Mouse (Mus musculus) liver, embryonic 14.5 days (tissue): ENCODE data around the gene Zfp771. TPM values are rescaled to one million over a fixed set of nuclear protein-coding genes. Genes with fewer than 3 reads are reported as not detected.

Experiments used
- ATAC-seq: fragments of 200-750 bp; cut with Nextera tagmentation; 2 replicates; pipeline ENCODE4 v1.8.0; 2017; ENCODE audit warnings: moderate number of reproducible peaks, mild to moderate bottlenecking, moderate library complexity; ENCODE audit not compliant: insufficient read depth
- DNase-seq, 3 experiments: peaks; one replicate each; pipeline ENCODE4 v3.0.0-alpha.2; 2012 to 2013; ENCODE audit warnings: low read depth in 3 of 3, low spot score in 3 of 3
- H3K27ac ChIP-seq: fragments of 300-500 bp; sonication (generic); 2 replicates; pipeline ENCODE4 v1.5.1; 2014; ENCODE audit warnings: moderate library complexity, mild to moderate bottlenecking, control low read depth, inconsistent platforms
- H3K27me3 ChIP-seq: fragments of 300-500 bp; sonication (generic); 2 replicates; pipeline ENCODE4 v1.6.1; 2014; ENCODE audit warnings: mild to moderate bottlenecking, low read length, moderate library complexity; ENCODE audit not compliant: control insufficient read depth, insufficient read depth
- H3K36me3 ChIP-seq: fragments of 300-500 bp; sonication (generic); replicated peaks from 2 replicates; pipeline ENCODE4 v1.6.1; 2014; ENCODE audit warnings: low read depth; ENCODE audit not compliant: control insufficient read depth, insufficient read depth
- H3K4me1 ChIP-seq, 2 experiments: fragments of 200-500 bp in 1 of 2; fragments of 300-500 bp in 1 of 2; sonication (generic) in 1 of 2; replicated peaks; 2 replicates each; pipeline ENCODE4 v1.6.1; 2012 to 2014; ENCODE audit warnings: antibody characterized with exemption in 1 of 2, inconsistent platforms in 1 of 2, low read length in 1 of 2; ENCODE audit not compliant: control insufficient read depth in 2 of 2, insufficient read depth in 2 of 2
- H3K4me2 ChIP-seq: fragments of 300-500 bp; sonication (generic); 2 replicates; pipeline ENCODE4 v1.6.1; 2014; ENCODE audit warnings: low read depth, mild to moderate bottlenecking, control low read depth, moderate library complexity
- H3K4me3 ChIP-seq, 2 experiments: fragments of 200-500 bp in 1 of 2; fragments of 300-500 bp in 1 of 2; sonication (generic) in 1 of 2; 2 replicates each; pipeline ENCODE4 v1.5.1; 2012 to 2014; ENCODE audit warnings: low read depth in 2 of 2, low read length in 2 of 2, mild to moderate bottlenecking in 2 of 2, control low read depth in 1 of 2, inconsistent platforms in 1 of 2, moderate library complexity in 1 of 2; ENCODE audit not compliant: insufficient read depth in 1 of 2
- H3K9ac ChIP-seq: fragments of 300-500 bp; sonication (generic); replicated peaks from 2 replicates; pipeline ENCODE4 v1.6.1; 2014; ENCODE audit warnings: mild to moderate bottlenecking, control low read depth, moderate library complexity
- H3K9me3 ChIP-seq: fragments of 300-500 bp; sonication (generic); 2 replicates; pipeline ENCODE4 v1.6.1; 2016; ENCODE audit warnings: low read length, mixed read lengths; ENCODE audit not compliant: control insufficient read depth
- CTCF ChIP-seq: IDR thresholded peaks from 2 replicates; pipeline ENCODE4 v1.5.1; 2016; ENCODE audit warnings: antibody characterized with exemption, low read depth, control low read depth
- EP300 ChIP-seq: IDR thresholded peaks from 2 replicates; pipeline ENCODE4 v1.6.1; 2016; ENCODE audit warnings: antibody characterized with exemption, low read depth
- WGBS: fragments of 180-500 bp; shearing (Covaris S2); extraction: QIAGEN DNeasy Blood & Tissue Kit; methylation state at CpG from one replicate; pipeline ENCODE4 v1.1.7; 2014; ENCODE audit not compliant: insufficient replicate concordance; 5-methylcytosine and 5-hydroxymethylcytosine counted together
- polyA plus RNA-seq, 2 experiments: library from polyadenylated mRNA; depleted of rRNA in 1 of 2; stranded (reverse) in 1 of 2; unstranded in 1 of 2; fragments of >200 nt; fragmentation: Nextera tagmentation in 1 of 2; extraction: Ambion mirVana in 1 of 2; gene quantifications; 2 replicates each; pipeline versions ENCODE4 v1.2.1 to v1.2.3; 2012 to 2014

Gene Zfp771
- polyA plus RNA-seq, 2 experiments: 11.0 to 19.6 TPM

GRCm38 (mm10) chr7:127253341-127253740 is 9.3 kb downstream of the Zfp771 start:
- Histone ChIP-seq H3K9ac (peak overlapping the region; percentile 64), H3K27ac (no peak overlapping the region), H3K4me2 (peak overlapping the region; percentile 92), H3K4me1 (peaks cover 12 to 24% of the 10 kb centered on the region in 2 experiments), H3K4me3 (peak overlapping the region; percentile 62 to 64), H3K36me3 (no peaks in the 10 kb centered on the region), H3K27me3 (no peaks in the 10 kb centered on the region), H3K9me3 (no peaks in the 10 kb centered on the region)
- 62% methylated on average over 6 of the region's 6 CpGs for WGBS
- ATAC-seq: no peak
- DNase-seq: no peak
- TF ChIP-seq CTCF (no peak), EP300 (no peak)

GRCm38 (mm10) chr7:127253821-127254769 is 10.0 kb downstream of the Zfp771 start:
- Histone ChIP-seq H3K4me1 (peaks cover 12 to 24% of the 10 kb centered on the region in 2 experiments), H3K4me2 (peak overlapping the region; percentile 92), H3K9me3 (no peaks in the 10 kb centered on the region), H3K4me3 (peak overlapping the region; percentile 62 to 64), H3K27ac (peak overlapping the region; percentile 89), H3K9ac (peak overlapping the region; percentile 78), H3K27me3 (no peaks in the 10 kb centered on the region), H3K36me3 (no peaks in the 10 kb centered on the region)
- ATAC-seq: peak; percentile 91
- no peak for TF ChIP-seq EP300
- TF ChIP-seq CTCF: no peak
- WGBS: under 1% methylated on average over 136 of the region's 136 CpGs
- peak; percentile 93 to 95 (median 93) for DNase-seq

- no peaks in the 10 kb centered on the region for H3K36me3 ChIP-seq
- no peaks in the 10 kb centered on the region for H3K27me3 ChIP-seq
- TF ChIP-seq CTCF (no peak), EP300 (no peak)
- ATAC-seq (no peak), DNase-seq (no peak)
- H3K4me1 ChIP-seq: peaks cover 14 to 27% of the 10 kb centered on the region in 2 experiments
- peak overlapping the region; percentile 89 for H3K27ac ChIP-seq
- 13% methylated on average over 4 of the region's 4 CpGs for WGBS
- peak overlapping the region; percentile 92 for H3K4me2 ChIP-seq
- H3K9ac ChIP-seq: peak overlapping the region; percentile 78
- H3K9me3 ChIP-seq: no peaks in the 10 kb centered on the region
- H3K4me3 ChIP-seq: peak overlapping the region in 1 of 2 experiments; percentile 64; a peak in 2 of 4 replicates
Observed at GRCm38 (mm10) chr7:127255008-127255407, 10.9 kb downstream of the Zfp771 start.

GRCm38 (mm10) chr7:127255965-127256364 is 11.9 kb downstream of the Zfp771 start:
- no peak for ATAC-seq
- Histone ChIP-seq H3K27ac (no peak overlapping the region), H3K4me3 (no peak overlapping the region), H3K4me1 (peaks cover 16 to 28% of the 10 kb centered on the region in 2 experiments), H3K9ac (no peak overlapping the region), H3K4me2 (no peak overlapping the region), H3K9me3 (no peaks in the 10 kb centered on the region), H3K27me3 (no peaks in the 10 kb centered on the region), H3K36me3 (no peaks in the 10 kb centered on the region)
- TF ChIP-seq CTCF (no peak), EP300 (no peak)
- DNase-seq: no peak
- 33% methylated on average over 2 of the region's 2 CpGs for WGBS

- ATAC-seq: no peak
- H3K4me1 ChIP-seq: peaks cover 22 to 33% of the 10 kb centered on the region in 2 experiments
- 78% methylated on average over 5 of the region's 5 CpGs for WGBS
Observed at GRCm38 (mm10) chr7:127256518-127256917, 12.4 kb downstream of the Zfp771 start.

More at GRCm38 (mm10) chr7:127256518-127256917, 12.4 kb downstream of the Zfp771 start:
- no peak overlapping the region for H3K4me2 ChIP-seq
- no peak for TF ChIP-seq CTCF
- TF ChIP-seq EP300: no peak
- no peaks in the 10 kb centered on the region for H3K9me3 ChIP-seq
- H3K4me3 ChIP-seq: no peak overlapping the region
- no peaks in the 10 kb centered on the region for H3K27me3 ChIP-seq
- H3K36me3 ChIP-seq: no peaks in the 10 kb centered on the region
- no peak for DNase-seq
- H3K9ac ChIP-seq: no peak overlapping the region
- H3K27ac ChIP-seq: no peak overlapping the region
